Mouse (Mus musculus) adipocyte (in vitro differentiated cells): ENCODE measurements around the gene 1700001O22Rik.

Source experiments
- DNase-seq: peaks from one replicate; pipeline ENCODE4 v3.0.0-alpha.2; 2016; ENCODE audit warnings: low spot score

The 1700001O22Rik gene

DNA sequence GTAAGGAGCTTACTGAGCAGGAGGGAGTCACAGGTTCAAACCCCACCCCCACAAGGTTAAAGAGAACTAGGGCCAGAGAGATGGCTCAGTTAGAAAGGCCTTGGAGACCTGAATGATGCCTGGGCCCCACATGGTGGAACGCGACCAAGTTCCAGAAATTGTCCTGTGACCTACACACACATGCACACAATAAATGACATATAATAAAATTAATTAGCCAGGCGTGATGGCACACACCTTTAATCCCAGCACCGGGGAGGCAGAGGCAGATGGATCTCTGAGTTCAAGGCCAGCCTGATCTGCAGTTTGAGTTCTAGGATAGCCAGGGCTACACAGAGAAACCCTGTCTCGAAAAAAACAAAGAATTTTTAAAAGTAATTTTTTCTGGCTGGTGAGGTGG lies 51.0 kb downstream of the 1700001O22Rik start:
- DNase-seq, result no peak

DNA sequence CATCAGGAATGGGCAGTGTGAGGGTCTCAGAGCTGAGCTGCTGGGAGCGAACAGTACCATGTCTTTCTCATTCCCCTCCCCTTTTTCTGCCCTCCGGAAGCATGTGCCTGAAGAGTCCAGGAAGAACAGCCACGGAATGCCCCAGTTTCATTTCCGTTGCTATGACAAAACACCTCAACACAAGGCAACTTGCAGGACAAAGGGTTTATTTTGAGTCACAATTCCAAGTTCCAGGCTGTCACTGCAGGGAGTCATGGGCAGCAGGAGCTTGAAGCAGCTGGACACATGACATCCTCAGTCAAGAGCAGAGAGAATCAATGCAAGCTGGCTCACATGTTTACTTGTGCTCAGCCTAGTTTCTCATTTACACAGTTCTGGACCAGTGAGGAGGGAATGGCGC lies 53.4 kb downstream of the 1700001O22Rik start:
- peak; percentile 23 for DNase-seq

DNA sequence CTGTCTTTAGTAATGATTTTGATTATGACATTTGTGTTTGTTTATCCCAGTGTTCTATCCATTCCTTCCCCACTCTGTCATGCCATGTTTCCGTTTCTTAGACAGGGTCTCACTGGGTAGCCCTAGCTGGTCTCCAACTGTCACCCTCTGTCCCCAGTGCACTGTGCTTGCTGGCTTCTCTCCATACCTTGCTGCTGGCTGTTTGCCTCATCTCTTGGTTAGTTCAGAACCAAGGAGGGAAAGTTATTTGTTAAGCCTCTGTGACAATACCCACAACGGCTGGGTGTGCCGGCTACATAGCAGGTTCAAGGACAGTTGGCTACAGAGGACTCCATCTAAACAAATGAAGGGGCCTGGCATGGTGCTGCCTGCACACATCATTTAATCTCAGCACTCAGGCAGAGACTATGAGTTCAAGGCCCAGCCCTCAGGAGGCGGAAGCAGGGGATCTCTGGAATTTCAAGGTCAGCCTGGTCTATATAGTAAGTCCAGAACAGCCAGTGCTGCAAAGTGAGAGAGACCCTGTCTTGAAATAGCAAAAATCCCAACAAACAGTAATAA lies 55.8 kb downstream of the 1700001O22Rik start:
- peak; percentile 38 for DNase-seq
